Mouse (Mus musculus) right cerebral cortex, adult 2 months (tissue): ENCODE results near the gene Slc2a12.
A peak's percentile ranks its signal among the peaks of the same experiment; 100 is the strongest.

Source experiments
- DNase-seq, 2 experiments: peaks; one replicate each; pipeline ENCODE4 v3.0.0; 2021 to 2022; ENCODE audit warnings: low spot score in 2 of 2

The Slc2a12 gene

DNA sequence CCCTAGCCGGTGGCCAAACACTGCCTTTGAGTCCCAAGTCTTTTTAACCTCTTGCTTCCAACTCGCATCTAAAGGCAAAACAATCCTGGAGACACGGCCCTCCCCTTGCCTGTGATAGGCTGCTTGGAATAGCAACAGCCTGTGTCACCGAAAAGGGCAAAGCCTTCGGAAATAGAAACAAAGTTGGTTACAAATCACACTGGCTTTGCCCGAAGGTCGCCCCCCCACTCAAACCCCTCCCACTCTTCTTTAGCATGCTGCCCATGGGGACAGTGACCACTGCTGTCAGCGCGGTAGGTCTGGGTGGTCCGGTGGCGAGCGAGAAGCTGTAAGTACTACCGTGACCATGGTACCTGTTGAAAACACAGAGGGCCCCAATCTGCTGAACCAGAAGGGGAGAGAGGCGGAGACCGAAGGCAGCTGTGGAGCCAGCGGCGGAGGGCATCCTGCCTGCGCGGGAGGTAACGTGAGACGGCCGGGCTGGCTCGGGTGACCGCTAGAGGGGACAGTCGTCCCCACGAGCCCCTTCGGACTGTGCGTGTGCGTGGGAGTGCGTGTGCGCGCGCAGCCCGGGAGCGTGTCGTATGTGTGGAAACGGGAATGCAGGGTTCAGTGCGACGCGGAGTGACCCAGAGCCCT is at the start of gene Slc2a12:
Slc2a12 (plus strand) TSS at position 159 of the 639 bp plus-strand sequence.
- peak; percentile 59 to 69 for DNase-seq

- peak; percentile 49 to 72 for DNase-seq
Observed at GRCm38 (mm10) chr10:22598908-22599480, 45.8 kb upstream of the Slc2a12 start.

DNA sequence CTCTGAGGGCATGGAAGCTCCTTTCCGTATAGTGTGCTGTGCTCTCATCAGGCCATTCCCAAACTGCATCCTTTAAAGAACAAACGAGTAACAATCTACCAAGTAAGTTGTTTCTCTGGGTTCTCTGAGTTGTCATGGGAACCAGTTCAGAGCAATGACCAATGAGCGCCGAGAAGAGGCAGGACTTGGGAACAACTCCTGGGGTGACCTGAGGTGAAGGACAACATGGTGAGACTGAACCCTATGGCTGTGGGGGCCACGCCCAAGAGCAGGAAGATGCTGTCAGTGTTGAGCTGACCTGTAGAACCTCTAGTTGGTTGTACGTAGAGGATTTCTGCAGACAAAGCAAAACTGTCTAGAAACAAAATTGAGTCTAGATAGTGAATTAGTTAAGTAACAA is 43.8 kb upstream of the Slc2a12 start:
- no peak for DNase-seq

DNA sequence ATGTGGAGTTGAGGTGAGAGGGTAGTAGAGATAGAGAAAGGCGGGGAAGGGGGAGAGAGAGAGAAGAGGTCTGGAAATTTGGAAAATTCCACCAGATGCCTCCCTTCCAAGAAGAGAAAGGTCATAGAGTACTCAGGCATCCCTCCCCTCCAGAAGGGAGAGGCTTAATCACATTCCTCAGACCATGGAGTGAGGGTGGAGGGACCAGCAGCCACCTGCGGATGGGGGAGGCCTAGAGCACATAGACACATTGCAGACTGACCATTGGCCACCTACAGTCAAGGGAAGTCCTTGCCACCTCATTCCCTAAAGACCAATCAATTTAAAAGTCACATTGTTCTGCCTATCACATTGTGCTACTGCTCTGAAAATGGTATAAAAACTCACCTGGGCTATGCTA is 40.0 kb upstream of the Slc2a12 start:
- no peak for DNase-seq

GRCm38 (mm10) chr10:22608273-22608672 is 36.5 kb upstream of the Slc2a12 start:
- DNase-seq = no peak

GRCm38 (mm10) chr10:22608799-22609357 is 35.9 kb upstream of the Slc2a12 start:
- DNase-seq = peak; percentile 60 to 64

DNA sequence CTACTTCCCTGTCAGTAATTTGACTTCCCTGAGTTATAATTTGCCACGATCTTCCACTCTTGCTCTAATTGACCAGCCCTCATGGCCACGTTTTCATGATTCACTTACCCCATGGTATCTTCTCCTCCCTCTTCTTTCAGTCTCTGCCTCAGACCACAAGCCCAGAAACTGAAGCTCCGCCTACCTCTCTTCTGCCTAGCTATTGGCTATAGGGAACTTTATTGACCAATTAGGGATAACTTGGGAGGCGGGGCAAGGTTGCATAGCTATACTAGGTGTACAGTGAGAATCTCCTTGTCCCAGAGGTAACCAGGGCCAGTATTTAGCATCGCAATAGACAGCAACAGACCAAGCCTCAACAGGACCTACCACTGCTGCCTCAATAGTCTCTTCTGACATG is 31.5 kb upstream of the Slc2a12 start:
- no peak for DNase-seq

DNA sequence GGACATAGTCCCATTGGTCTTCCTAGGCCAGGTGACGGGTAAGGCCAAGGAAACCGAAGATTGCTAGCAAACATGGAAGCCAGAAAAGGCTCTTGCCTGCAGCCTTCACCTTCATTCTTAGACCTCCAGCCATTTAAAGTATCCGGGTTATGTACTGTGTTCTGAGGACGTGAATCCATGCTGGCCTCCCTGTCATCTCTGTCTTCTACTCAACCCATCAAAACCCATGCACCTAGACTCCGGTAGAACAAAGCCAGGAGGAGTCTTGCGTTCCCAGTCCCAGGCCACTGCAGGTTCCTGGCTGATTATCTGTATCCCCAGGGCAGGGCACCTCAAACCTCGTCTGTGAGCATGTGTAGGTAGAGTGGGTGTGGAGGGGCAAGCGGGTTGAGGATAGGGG is 30.3 kb upstream of the Slc2a12 start:
- no peak for DNase-seq

GRCm38 (mm10) chr10:22615309-22615708 is 29.5 kb upstream of the Slc2a12 start:
- no peak for DNase-seq

- peak; percentile 47 to 53 for DNase-seq
Observed at GRCm38 (mm10) chr10:22618842-22619241, 26.0 kb upstream of the Slc2a12 start.

- DNase-seq = no peak
Observed at GRCm38 (mm10) chr10:22628832-22629231, 16.0 kb upstream of the Slc2a12 start.

GRCm38 (mm10) chr10:22631103-22631502 is 13.7 kb upstream of the Slc2a12 start:
- no peak for DNase-seq

DNA sequence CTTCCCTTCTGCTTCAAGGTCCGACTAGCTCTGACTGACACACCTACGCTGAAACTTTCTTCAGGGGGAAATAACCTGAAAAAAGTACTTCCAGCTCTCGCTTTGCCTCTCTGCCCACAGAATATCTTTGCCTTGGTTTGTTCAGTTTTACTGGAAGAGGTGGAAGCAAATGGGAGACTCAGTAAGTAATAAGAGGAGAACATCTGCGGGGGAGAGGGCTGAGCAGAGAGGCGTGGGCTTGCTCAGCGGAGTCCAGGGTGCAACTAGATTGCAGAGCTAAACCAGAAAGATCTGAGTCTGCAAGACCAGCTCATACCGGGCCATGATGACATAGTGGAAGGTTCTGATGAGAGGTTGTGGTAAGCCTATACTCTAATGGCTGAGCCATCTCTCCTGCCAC is 13.3 kb upstream of the Slc2a12 start:
- peak; percentile 13 to 16 for DNase-seq

- DNase-seq = peak; percentile 12 to 31
Observed at GRCm38 (mm10) chr10:22631956-22632355, 12.9 kb upstream of the Slc2a12 start.

GRCm38 (mm10) chr10:22633406-22634306 is 11.2 kb upstream of the Slc2a12 start:
- no peak for DNase-seq

DNA sequence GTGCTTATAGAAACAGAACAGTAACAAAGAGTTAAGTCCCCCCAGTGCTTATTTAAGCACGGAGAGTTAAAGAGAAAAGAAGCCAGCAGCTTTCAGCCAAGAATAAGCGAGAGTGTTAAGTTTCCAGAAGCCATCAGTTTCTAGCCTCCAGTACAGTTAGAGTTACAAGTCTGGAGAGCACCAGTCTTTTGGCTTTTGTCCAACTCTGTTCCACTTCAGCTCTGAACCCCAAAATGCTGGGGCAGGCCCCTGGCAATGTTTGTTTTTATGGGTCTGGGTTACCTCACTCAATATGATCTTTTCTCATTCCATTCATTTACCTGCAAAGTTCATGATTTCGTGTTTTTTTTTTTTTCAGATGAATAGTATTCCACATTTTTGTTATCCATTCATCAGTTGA is 7.6 kb upstream of the Slc2a12 start:
- DNase-seq = no peak

- DNase-seq = peak in 1 of 2 experiments; percentile 14
Observed at GRCm38 (mm10) chr10:22644171-22644570, 640 bp upstream of the Slc2a12 start.

DNA sequence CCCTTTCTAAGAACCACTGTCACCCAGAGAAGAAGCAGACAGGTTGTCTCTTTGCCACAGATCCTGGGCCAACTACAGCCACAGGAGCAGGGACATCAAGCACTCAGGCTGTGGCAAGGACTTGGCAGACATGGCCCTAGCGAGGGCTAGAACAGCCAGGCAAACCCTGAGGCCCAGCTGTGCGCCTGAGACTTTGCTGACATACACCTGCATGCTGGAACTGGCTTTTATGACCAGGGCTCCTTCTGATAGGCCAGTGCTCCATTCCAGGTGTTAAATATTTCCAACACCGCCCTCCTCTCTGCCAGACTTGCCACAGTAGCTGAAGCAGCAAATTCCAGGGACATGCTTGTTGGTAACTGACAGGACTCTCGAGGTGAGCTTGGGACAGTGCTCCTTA is 3.9 kb downstream of the Slc2a12 start:
- no peak for DNase-seq

DNA sequence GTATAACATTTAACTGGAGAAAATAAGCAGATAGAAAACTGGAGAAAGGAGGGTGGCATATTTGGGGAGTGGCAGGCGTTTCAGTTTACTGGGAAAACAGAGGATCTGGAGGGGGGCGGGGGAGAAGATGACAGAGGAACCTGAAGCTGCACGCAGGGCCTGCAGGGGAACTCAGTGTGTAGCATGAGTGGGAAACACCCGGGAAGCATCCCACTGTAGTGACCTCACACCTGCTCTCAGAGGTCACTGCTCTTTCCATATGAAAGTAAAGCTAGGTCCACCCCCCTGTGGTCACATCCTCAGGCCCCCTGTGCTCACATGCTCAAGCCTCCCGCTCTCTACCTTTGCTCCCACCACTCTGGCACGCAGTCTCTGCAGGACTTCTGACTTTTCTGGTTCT is 9.0 kb downstream of the Slc2a12 start:
- DNase-seq = no peak

DNA sequence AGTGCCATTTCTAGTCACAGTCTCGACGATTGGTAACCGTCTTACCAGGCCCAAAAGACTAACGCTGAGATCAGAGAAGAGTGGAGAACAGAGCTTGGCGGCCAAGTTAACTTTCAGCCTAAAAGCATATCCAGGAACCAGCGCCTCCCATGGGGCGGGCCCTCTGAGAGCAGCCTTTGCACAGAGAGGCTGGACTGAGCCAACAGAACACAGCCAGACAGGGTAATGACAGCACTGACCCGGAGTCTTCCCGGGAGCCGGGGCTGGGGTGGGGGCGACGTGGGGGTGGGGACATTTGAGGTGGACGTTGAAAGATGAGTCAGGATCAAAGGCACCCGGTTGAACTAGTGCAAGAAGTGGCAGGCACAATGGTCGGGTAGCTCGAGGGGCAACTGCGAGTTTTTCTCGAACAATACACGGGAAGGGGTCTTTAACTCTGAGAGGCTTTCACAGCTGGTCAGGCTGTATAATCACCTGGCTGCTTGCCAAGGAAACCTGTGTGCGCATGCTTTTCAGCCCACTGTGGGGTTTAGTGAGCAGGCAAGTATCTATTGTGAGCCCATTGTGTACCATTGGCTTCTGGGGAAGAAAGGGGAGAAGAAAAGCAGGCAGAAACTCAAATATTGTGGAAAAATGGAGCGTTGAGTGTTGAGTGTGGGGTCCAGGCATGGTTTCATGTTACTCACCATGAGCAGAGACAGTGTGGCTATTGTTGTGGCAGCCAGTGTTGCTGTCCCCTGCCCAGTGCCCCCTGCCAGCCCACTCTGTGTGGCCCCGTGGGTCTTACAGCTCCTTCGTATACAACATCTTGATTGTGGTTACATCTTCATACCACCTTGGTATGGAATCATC is 13.9 kb downstream of the Slc2a12 start:
- DNase-seq = no peak

GRCm38 (mm10) chr10:22659386-22659725 is 14.5 kb downstream of the Slc2a12 start:
- no peak for DNase-seq
